Mouse (Mus musculus) heart, postnatal 0 days (tissue): ENCODE measurements around the gene Mrpl22.

Experiments used
- CTCF ChIP-seq: IDR thresholded peaks from 2 replicates; pipeline ENCODE4 v1.5.1; 2016; ENCODE audit warnings: antibody characterized with exemption, control low read depth, low read depth
- EP300 ChIP-seq: IDR thresholded peaks from 2 replicates; pipeline ENCODE4 v1.6.1; 2016; ENCODE audit warnings: antibody characterized with exemption, low read depth

DNA sequence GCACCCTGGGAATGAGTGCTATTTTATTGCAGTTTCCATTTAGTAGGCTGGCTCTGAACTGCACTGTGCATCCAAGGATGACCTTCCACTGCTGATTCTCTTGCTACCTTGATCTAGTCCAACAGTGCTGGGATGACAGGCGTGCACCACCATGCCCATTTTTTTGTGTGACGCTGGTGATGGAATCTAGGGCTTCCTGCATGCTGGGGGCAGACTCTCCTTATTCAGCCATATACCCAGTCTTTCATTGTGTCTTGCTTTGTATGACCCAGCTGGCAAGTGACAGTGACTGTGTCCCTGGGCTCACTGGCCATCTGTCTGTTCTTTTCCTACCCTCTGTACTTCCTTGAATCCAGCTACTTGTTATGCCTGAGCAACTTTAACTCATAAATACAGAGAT lies 47.8 kb upstream of the Mrpl22 start:
- no peak for TF ChIP-seq CTCF
- no peak for TF ChIP-seq EP300
